Mouse (Mus musculus) lung, postnatal 14 days (tissue): ENCODE data around the gene Gse1.

Source experiments
- DNase-seq: peaks from one replicate; pipeline ENCODE4 v3.0.0; 2021

Gene Gse1

DNA sequence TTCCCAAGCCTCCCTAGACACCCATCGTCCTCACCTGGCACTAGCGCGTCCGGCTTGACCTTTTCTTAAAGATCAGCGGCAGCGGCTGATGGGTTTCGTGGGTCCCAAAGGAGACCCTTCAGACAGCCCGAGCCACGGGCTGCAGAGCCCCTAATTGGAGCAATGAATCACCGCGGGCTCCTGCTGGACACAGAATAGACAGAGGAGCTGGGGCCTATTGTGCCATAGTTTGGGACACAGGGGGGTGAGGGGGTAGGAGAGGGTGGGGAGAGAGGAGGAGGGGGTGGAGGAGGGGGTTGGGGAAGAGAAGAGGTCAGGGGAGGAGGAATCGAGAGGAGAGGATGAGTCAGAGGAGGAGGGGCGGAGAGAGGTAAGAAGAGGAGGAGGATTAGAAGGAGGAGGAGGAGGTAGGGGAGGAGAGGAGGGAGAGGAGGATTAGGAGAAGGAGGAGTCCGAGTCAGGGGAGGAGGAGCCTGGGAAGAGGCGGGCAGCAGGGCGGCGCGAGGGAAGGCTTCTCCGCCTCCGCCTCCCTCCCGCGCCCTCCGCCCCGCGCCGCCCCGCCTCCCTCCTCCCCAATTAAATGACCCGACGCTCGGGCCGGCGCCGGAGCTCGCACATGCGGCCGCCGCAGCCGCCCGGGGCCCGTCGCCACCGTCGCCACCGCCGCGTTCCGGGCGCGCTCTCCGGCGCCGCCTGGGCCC lies at the start of gene Gse1:
Gse1 (plus strand) TSS at position 566 of the 701 bp plus-strand sequence.
- DNase-seq = peak; percentile 85

DNA sequence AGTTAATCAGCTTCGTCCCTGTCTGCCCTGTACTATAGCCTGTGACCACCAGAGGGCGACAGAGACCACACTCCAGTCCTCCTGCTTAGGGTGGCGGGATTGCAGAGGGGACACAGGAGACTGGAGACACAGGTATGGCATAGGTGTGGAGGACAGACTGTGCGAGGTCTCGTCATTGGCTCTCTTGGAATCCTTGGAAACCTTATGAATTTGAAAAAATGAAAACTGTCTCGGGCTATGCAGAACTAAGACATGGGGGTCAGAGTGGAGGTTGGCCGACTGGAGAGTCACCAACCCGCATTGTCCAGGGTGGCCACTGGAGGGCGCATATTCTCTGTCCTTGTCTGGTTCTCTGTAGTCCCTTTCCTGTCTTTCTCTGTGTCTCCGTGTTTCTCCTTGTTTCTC lies 49.2 kb upstream of the Gse1 start:
- DNase-seq = peak; percentile 95

DNA sequence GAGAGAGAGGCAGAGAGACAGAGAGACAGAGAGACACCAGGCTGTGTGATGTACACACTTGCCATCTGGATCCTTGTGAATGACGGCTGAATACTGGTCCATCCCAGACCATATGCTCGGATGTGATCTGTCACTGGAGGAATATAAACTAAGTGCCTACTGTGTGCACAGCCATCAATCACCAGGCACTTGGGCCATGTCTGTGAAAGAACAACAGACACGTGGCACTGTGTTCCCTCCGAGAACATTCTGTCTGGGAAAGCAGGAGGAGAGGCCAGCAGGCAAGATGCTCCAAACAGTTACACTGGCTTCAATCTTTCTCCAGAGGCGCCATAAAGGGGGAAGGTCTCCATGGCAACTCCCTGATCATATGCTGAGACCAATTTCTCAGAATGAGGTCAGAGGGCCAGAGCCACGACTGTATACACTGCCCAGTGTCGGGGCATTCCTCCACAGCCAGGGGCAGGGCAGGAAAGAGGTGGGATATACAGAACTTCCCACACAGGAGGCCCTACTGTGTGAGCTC lies 47.7 kb upstream of the Gse1 start:
- DNase-seq = no peak

DNA sequence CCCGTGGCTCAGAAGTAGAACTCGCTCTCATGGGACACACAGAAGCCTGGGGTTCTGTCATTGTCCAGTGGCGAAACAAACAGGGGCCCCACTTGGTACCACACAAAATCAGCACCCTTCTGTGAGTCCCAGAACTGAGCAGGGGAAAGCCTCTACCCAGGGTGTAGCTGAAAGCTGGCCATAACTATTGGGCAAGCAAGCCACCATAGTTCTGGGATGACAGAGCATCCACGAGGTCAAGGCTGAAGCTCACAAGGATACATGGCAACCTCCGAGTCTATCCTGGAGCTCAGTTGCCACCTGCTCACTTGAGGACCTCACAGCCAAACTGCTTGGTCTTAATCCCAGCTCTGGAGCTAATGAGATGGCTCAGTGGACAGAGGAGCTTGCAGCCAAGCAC lies 47.0 kb upstream of the Gse1 start:
- no peak for DNase-seq

DNA sequence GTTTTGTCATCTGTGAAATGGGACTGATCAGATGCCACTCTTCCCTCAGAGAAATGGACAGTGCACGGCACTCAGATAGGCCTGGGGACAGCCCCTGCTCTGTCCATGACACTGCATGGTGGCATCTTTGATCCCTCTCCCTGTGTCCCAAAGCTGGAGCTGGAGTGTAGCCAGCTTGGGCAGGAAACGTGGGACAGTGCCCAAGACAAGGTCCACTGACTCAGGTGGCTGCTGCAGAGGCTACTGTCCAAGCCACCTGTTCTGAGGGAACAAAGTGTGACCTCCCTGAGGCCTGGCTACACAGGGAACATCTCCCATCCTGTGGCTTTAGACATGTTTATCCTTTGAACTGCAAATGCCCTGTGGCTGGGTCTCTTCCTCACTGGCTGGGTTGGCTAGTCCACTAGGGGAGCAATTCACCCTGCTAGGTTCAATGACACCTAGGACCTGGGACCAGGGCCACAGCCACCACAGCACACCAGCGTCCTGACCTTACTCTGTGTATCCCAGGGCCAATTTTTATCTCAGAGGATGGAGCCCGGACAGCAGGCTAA lies 46.3 kb upstream of the Gse1 start:
- DNase-seq = no peak

DNA sequence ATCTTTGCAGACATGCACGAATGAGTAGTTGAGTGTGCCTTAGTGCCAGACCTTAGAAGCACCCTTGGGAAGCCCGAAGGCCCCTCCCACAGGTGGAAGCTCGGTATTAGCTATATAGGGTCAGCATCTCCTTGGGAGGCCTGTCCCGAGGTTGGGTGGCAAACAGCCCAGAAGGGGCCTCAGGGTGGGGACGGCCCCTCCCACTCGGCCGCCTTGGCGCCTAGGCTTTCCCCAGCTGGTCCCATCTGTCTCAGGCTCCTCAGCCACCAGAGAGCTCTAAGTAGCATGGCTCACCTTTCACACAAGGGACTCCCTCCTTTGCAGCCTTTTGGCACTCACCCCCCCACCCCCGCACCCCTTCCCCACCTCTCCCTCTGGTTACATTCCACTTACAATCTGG lies 43.9 kb upstream of the Gse1 start:
- no peak for DNase-seq

DNA sequence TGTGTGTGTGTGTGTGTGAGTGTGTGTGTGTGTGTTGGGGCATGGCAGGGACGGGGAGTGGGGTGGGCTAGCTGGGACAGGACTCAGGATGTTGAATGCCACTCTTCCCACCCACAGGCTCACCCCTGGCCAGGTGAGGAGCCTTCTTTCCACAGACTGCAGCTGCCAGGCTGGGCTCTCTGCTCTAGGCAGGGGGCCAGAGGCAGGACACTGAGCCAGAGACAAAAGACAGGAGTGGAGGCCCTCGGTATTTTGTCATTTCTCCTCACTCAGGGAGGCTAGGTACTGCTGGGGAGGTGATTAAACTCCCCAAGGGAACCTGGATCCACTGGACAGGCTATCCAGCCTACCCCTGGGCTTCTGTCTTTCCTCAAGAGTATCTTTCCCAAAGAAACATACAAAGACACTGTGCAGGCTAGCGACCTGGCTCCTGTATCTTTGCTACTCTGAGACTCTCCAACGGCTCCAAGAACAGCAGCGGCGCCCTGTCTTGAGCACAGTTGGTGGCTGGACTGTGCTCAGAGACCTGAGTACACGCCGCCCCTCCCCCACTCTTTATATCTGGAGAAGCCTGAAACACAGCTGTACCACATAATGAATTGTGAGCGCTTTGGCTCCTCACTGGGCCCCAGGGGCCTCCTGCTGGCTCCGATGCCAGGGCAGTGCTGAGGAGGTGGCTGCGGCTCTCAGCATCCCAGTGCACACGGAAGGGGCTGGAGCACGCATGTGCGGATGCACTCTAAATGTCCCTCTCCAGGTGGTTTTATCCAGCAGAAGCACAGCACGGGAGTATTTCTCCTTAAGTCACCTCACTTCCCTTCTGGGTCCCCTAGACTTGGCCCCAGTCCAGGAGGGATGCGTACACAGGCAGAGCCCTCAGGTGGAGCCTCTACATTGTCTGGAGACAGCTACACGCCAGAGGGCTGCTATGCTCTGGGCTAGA lies 43.1 kb upstream of the Gse1 start:
- peak; percentile 55 for DNase-seq

DNA sequence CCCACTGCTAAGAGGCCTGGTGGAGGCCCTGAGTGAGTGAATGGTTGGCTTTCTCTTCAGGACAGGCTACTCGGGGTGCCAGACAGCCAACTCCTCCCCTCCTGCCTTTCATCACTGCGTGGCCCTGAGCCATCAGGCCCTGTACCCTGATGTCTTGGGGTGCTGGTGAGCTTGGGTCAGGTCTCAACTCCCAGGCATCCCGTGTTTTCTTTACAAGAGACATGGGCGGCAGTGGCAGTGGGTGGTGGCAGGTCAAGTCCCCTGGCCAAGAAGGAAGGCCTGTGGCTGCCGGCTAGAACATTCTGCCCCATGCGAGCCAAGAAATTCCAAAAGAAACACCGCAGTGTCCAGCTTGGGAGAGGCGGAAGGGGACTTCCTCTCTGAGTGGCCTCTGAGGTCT lies 41.8 kb upstream of the Gse1 start:
- DNase-seq = peak; percentile 63

DNA sequence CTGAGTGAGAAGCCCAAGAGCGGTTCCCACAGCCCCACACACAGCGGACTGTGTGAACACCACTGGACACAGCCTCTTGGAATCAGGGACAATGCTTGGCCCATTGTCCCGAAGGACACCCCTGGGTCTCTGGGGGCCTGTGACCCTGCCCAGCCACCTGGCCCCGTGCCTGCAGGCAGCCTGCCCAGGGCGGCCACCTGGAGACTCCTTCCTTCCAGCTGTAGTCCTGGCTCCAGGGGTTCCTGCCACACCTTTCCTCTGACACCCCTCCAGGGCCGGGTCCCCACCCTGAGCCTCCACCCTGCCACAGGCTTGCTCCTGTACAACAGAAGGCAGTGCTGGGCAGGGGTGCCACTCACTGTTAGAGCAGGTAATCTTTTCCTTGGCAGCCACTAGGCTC lies 39.7 kb upstream of the Gse1 start:
- DNase-seq = no peak

DNA sequence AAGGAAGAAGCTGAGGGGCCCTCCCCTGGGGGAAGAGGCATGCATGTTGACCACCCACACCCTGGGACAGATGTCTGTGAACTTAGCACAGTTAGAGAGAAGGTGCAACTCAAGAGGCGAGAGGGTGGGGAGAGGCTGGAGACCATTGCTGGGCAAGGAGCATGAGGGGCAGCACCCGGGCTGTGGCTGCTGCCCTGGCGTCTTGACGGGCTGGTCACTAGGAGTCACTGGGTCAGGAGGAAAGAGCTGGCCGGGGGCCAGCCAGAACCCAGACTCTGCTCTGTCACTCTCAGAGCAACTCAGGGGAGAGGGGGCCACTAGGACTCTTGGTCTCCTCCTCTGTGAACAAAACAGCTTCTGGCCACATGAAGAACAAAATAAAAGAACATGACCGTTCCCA lies 38.8 kb upstream of the Gse1 start:
- DNase-seq = no peak

DNA sequence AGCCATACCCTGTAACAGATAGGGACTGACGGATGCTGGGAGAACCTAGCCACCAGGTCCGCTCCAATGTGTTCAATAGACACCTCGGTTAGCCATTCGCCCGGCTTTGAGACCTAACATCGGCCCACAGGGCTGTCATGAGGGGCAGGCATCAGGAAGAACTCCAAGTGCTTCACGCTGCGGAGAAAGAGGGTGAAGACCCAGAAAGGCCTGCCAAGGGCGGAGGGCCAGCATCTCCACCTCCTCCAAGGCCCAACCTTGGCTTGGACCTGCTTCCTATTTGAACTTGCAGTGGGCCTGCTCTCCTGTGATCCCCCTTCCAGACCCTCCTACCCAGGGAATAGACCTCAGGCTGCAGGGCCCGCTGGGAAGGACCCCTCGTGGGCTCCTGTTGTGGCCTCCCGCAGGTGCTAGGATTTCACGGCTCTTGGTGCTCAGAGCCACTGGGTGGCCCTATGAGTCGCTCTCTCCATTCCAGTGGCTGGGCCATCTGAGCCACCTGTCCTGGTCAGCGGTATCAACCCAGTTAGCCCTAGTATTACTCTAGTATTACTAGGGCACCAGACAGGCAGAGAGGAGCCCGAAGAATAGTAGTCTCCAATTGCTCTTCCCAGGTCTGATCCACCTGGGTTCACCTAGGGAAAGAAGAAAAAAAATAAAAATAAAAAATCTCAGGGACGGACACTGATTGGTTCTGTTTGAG lies 38.0 kb upstream of the Gse1 start:
- no peak for DNase-seq

DNA sequence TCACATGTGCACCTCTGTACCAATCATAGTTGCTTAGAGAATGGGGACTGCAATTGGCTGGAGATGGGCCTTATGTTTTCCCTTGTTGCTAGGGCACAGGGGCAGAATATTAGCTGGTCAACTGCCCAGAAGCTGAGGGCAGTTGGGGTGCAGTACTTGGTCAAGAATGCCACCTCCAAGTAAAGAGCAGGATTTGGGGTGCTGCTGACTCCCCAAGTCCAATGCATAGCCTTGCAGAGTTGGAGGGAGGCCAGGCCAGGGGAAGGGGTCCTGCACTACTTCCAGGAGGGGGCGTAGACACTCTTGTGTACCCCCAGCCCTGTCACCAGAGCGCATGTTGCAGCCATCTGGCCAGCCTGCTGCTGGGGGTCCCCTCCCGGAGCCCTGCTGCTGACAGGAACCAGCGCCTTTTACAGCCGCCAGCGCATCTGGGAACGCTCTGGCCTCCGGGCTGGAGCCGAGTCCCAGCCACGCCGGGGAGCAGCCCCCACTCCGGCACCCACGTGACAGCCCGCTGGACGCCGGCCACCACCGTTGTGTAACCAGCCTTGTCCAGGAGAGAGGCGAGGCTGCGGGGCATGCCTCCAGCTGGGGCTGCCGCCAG lies 37.3 kb upstream of the Gse1 start:
- DNase-seq = peak; percentile 97

DNA sequence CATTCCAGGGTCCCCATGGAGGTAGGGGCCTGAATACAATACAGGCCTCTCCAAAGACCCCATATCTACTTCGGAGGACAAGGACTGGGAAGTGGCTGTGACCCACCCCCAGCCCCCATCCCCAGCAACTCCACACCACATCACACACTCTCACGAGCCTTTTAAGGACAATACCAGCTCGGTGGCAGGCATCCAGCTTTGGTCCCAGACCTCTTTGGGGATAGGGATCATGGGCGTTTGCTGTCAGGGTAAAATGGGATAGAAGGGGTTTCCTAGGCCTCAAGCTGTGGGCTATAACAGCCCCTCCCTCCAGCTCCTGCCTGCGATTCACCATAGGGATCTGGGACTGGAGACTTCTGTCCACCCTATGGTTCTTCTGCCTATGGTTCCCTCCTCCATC lies 36.6 kb upstream of the Gse1 start:
- DNase-seq = no peak

DNA sequence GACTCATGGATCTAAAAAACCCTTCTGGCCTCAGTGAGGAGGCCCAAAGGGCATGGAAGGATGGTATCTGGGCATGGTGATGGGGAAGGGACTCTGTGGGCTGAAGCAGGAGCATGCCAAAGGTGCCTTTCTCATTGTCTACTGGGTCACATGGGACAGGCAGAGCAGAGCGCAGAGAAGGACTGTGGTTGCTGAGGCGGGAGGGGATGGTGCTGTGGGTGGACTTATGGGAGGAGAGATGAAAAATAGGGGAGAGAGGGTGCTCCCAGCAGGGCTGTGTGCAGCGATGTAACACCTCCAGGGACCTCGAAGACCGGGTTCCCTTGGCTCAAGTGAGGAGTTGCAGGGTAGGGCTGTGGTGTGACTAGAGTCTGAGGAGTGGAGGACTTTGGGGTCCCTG lies 36.1 kb upstream of the Gse1 start:
- no peak for DNase-seq

DNA sequence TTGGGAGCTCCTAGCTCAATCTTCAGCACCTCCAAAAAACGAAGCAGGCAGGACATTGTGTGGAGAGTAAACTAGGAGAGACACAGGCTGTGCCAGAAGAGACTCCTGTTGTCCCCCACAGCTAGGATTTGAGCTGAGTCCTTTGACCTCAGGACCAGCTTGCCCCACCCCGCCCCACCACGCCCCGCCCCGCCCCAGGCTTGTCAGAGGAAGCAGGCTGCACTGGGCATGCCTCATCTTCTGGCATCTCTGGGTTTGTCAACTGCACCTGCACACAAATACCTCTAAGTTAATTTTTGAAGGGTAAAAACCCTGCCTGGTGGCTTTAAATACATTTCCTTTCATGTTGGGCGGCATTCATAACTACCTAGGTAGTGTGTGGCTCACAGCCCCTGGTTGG lies 26.9 kb upstream of the Gse1 start:
- no peak for DNase-seq

DNA sequence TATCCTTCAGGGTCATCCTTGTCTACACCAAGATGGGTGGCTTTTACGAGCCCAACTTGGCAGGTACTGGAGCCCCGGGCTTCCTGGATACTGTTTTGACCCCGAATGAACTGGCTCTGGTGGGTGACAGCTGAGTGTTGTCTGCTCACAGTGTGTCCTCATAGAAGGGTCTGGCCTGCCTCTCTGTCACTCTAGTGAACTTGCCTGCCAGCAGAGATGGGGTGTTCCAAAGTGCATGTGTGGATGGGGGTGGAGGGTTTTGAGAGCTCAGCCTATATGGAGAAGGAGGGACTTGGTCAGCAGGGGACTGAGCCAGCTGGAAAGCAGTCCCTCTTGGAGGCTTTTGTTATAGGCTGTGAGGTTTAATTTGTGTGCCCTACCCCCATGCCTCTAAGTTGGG lies 25.7 kb upstream of the Gse1 start:
- DNase-seq = peak; percentile 62

DNA sequence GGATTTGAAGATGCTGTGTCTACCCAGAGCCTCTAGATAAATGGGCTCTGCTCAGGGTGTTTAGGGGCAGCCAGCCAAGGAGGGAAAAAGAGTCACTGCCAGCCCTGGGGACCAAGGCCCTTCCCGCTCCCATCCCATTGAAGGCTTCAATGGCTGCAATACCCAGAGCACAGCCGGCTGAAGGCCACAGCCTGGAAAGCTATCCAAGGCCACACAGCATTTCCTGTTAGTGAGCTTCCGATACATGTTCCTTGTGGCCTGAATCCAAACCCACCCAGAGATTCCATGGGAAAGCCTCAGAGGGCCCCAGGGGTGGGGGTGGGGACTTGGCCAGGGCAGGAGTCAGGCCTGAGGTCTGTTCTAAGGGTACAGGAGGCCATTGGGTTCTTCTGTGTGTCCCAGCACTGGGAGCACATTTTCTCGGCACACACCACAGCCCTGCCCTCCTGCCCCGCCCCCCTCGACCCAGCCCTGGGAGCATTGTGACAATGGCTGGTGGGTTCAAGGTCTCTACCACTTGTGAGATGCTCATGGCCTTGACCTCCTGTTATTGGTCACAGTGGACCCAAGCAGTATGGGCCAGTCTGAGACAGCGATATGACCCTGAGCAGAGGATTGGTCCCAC lies 23.4 kb upstream of the Gse1 start:
- DNase-seq = peak; percentile 68

DNA sequence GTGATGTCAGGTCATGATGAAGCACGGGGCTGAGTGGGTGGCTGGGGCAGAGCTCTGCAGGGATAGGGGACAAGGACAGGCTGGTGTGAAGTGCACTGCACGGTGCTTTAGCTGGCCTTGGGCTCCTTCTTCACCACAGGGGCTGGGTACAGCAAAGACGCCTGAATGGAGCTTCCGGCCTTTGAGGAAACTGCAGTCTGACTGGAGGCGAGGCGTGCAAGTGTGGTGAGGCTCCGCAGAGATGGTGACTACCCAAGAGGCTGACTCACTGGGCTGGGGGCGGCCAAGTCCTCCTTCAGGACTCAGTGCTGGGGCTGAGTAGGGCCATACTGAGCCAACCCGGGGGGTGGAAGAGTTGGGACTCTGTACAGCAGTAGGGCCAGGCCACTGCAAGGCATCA lies 22.3 kb upstream of the Gse1 start:
- no peak for DNase-seq

DNA sequence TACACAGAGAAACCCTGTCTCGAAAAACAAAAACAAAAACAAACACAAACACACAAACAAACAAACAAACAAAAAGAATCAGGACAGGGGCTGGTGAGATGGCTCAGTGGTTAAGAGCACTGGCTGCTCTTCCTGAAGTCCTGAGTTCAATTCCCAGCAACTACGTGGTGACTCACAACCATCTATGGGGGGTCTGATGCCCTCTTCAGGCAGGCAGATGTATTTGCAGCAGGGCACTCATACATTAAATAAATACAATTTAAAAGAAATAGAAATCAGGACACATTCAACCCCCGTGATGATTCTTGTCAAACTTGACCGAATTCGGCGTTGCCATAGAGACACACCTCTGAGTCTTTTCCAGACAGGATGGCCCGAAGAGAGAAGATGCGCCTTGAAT lies 20.9 kb upstream of the Gse1 start:
- no peak for DNase-seq

DNA sequence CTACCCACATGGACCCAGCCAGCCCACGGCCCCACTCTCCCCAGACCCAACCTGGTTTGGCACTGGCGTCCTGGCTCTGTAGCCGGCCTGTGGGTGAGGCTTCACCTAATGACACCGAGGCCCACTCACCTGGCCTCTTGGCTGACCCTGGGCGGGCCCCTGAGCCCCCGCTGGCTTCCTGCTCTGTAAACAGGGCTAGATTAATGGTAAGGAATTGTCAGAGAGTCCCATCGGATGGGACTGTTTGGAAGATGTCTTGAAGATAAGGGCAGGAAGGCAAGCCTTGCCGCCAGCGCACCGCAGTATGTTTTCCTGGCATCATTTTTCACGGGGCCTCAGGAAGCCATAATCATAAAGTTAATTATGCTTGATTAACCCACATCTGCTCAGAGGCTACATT lies 20.1 kb upstream of the Gse1 start:
- no peak for DNase-seq

DNA sequence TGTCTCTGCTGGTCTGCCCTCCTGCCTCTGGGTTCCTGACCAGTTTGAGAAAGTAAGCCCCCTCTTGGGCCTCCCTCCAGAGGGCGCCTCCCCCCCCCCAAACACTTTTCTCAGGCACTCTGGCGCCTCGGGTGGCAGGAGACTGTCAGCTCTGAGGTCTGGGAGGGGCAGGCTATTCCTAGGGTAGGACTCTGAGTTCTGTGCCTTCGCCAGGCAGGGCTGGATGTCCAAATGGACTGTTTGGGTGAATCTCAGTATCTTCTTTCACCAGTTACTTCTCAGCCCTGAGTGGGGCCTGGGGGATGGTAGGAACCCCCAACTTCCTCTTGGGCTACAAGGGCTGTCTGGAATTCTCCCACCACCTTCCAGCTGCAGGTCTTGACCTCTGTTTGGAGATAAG lies 16.9 kb upstream of the Gse1 start:
- no peak for DNase-seq

DNA sequence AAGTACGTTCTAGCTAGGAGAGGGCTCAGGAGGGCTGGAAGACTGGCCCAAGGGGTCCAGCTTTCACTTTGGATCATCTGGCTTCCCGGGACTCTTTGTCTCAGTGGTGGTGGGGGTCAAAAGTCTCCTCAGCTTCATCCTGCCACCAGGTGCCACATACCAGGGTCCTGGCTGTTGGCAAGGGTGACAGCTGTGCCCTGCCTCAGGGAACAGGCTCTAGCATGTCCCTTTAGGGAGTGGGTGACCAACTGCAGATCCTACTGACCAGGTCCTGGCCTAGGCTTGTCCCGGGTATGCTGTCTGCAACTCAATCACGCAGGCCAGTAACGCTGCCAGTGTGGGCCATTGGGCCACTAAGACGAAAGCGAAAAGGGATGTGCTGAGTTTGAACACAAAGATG lies 15.7 kb upstream of the Gse1 start:
- no peak for DNase-seq
